Mouse (Mus musculus) inflammation-experienced regulatory T-cells, adult 16 weeks (primary cell): ENCODE measurements around the gene Tnni3k. TPM values are rescaled to one million over a fixed set of nuclear protein-coding genes. Genes with fewer than 3 reads are reported as not detected.

Experiments
- polyA plus RNA-seq: library from polyadenylated mRNA; unstranded; fragments of 100-300 nt; shearing (Covaris generic); gene quantifications from one replicate; pipeline ENCODE4 v1.2.1, GENCODE M21; 2017

Gene Tnni3k
- not detected for polyA plus RNA-seq

GRCm38 (mm10) chr3:155055231-155055916 lies at the start of gene Tnni3k:
Tnni3k (minus strand) TSS chr3:155055407.

GRCm38 (mm10) chr3:155093116-155093956 lies 38.1 kb upstream of the Tnni3k start, which contains the start of the genes Fpgt and Lrriq3:
Fpgt (minus strand) TSS chr3:155093403.
Lrriq3 (plus strand) TSS chr3:155093434.

Other genes with a start within 250 kb of the Tnni3k start
- gene Fpgt, start 38.0 kb upstream of the Tnni3k start, polyA plus RNA-seq: 56.0 TPM
- gene Lrriq3, start 38.0 kb upstream of the Tnni3k start, polyA plus RNA-seq: 0.28 TPM